Comparison of ENCODE assay signal across 10 mouse cellular contexts in genomic region chr5:92698131-92698836, GRCm38 (mm10). TPM values are rescaled to one million over a fixed set of nuclear protein-coding genes. Genes with fewer than 3 reads are reported as not detected.
DNase-seq lines count a peak whose midpoint lies in the region; ATAC-seq lines count a peak whose summit lies in the region.
"Had no signal": no experiment of that assay in that cellular context is flagged by ENCODE, and none has a peak within 500 bp of the region (broad histone marks: within the 10 kb centered on the region; RNA-seq: fewer than 3 reads in every experiment).

No protein-coding gene starts in this region.

- 0 out of 4 replicates have a peak overlapping the region, but pooled peaks of 1 of the 2 experiments have one; percentile 24 for H3K27ac ChIP-seq in heart, embryonic 14.5 days (replicated peaks in 1 of 2; ENCODE audit: control insufficient read depth in 1 of 2, insufficient read depth in 1 of 2, low read depth in 2 of 2, low read length in 2 of 2)
- peak overlapping the region; percentile 71 for H3K27ac ChIP-seq in hindbrain, embryonic 14.5 days
- H3K27ac ChIP-seq: liver, embryonic 14.5 days had no signal

- peak overlapping the region; percentile 42 for H3K9ac ChIP-seq in heart, embryonic 14.5 days (ENCODE audit: low read length)
- H3K9ac ChIP-seq in hindbrain, embryonic 14.5 days = peak overlapping the region; percentile 63
- H3K9ac ChIP-seq: liver, embryonic 14.5 days had no signal

- DNase-seq in heart, postnatal 14 days = no peak
- peak; percentile 65 for DNase-seq in embryo, embryonic 10 days (ENCODE audit: low spot score)
- DNase-seq in hindbrain, embryonic 14.5 days (ENCODE audit: low spot score) = peak; percentile 55
- DNase-seq in neural tube, embryonic 10.5 days (ENCODE audit: extremely low spot score, low spot score) = peak; percentile 47
- no peak for DNase-seq in adrenal gland, adult (ENCODE audit: inconsistent age in 2 of 2, low spot score in 1 of 2)
- no peak for DNase-seq in gastrocnemius, postnatal 10 days
- DNase-seq in urinary bladder, postnatal 25 days (ENCODE audit: low spot score) = no peak

- intact Hi-C loops in heart, postnatal 14 days (cut with DNase I) = no loop called here

- peak overlapping the region; percentile 68 for H3K4me2 ChIP-seq in heart, embryonic 14.5 days (ENCODE audit: low read length)
- peak overlapping the region; percentile 61 for H3K4me2 ChIP-seq in hindbrain, embryonic 14.5 days (replicated peaks)

- ATAC-seq in heart, embryonic 14.5 days (ENCODE audit: insufficient number of reproducible peaks, insufficient read depth, low FRiP score, low read depth) = no peak
- ATAC-seq in hindbrain, embryonic 14.5 days (ENCODE audit: low FRiP score) = peak; percentile 59

- no peaks in the 10 kb centered on the region for H3K27me3 ChIP-seq in heart, embryonic 14.5 days (ENCODE audit: control insufficient read depth, insufficient read depth, low read length)
- no peaks in the 10 kb centered on the region for H3K27me3 ChIP-seq in hindbrain, embryonic 14.5 days (ENCODE audit: control insufficient read depth, insufficient read depth, low read length)

- WGBS in heart, embryonic 14.5 days = 5% methylated on average over 15 of the region's 15 CpGs
- 1% methylated on average over 15 of the region's 15 CpGs for WGBS in hindbrain, embryonic 14.5 days

- H3K4me1 ChIP-seq in heart, embryonic 14.5 days (ENCODE audit: control insufficient read depth in 2 of 2, insufficient read depth in 2 of 2, low read length in 2 of 2) = peaks cover 6 to 29% of the 10 kb centered on the region in 2 experiments
- no peaks in the 10 kb centered on the region; the same call in 1 of the 2 replicates for H3K4me1 ChIP-seq in hindbrain, embryonic 14.5 days (replicated peaks; ENCODE audit: control insufficient read depth, insufficient read depth, low read length)

- H3K36me3 ChIP-seq in heart, embryonic 14.5 days (ENCODE audit: control insufficient read depth, insufficient read depth, low read length) = no peaks in the 10 kb centered on the region
- H3K36me3 ChIP-seq in hindbrain, embryonic 14.5 days (replicated peaks; ENCODE audit: control insufficient read depth, insufficient read depth) = no peaks in the 10 kb centered on the region

- peak overlapping the region; percentile 21 to 25 for H3K4me3 ChIP-seq in heart, embryonic 14.5 days (ENCODE audit: control insufficient read depth in 1 of 2, insufficient read depth in 1 of 2, low read depth in 1 of 2, low read length in 2 of 2)
- peak overlapping the region; percentile 20 for H3K4me3 ChIP-seq in hindbrain, embryonic 14.5 days (replicated peaks; ENCODE audit: low read length)
- H3K4me3 ChIP-seq: erythroblast, embryonic 14.5 days had no signal

- no peaks in the 10 kb centered on the region for H3K9me3 ChIP-seq in heart, embryonic 14.5 days (ENCODE audit: control insufficient read depth, low read length)
- H3K9me3 ChIP-seq in hindbrain, embryonic 14.5 days (ENCODE audit: control insufficient read depth, low read length) = no peaks in the 10 kb centered on the region

RNA-seq across cellular contexts. Expression of gene Shroom3, which starts 15.0 kb away (rescaled TPM):
- 18.5 and 21.1 TPM in 2 replicates for polyA plus RNA-seq in heart, embryonic 14.5 days (2014; fragmentation: Nextera tagmentation; extraction: Ambion mirVana)
- 10 to 100 TPM; 33.4 to 37.7 TPM for total RNA-seq in heart, postnatal 14 days (2021)
- polyA plus RNA-seq in hindbrain, embryonic 14.5 days (2014; fragmentation: Nextera tagmentation; extraction: Ambion mirVana) = 2.3 and 2.6 TPM in 2 replicates
- total RNA-seq in gastrocnemius, postnatal 10 days (2021) = 1 to 10 TPM; 1.8 to 3.2 TPM

RNA-seq across cellular contexts. Expression of gene Ccdc158, which starts 23.2 kb away (rescaled TPM):
- polyA plus RNA-seq in heart, embryonic 14.5 days (2014; fragmentation: Nextera tagmentation; extraction: Ambion mirVana) = 0.67 and 0.96 TPM in 2 replicates
- total RNA-seq in heart, postnatal 14 days (2021) = not detected
- polyA plus RNA-seq in hindbrain, embryonic 14.5 days (2014; fragmentation: Nextera tagmentation; extraction: Ambion mirVana) = 0.78 and 1.0 TPM in 2 replicates
- total RNA-seq in gastrocnemius, postnatal 10 days (2021) = not detected
- polyA plus RNA-seq: erythroblast, embryonic 14.5 days had no signal

Comparison
In these comparisons a context has a peak if more than half of its experiments do, and no peak if none do; other contexts are left out.
1. DNase-seq: peak in embryo, embryonic 10 days (single experiment), hindbrain, embryonic 14.5 days (single experiment) and neural tube, embryonic 10.5 days (single experiment); none in heart, postnatal 14 days (0 of 2), adrenal gland, adult (0 of 2), gastrocnemius, postnatal 10 days (single experiment) and urinary bladder, postnatal 25 days (single experiment).
2. RNA of gene Shroom3, which starts 15.0 kb away (total RNA-seq): 33.4 to 37.7 TPM in heart, postnatal 14 days; 1.8 to 3.2 TPM in gastrocnemius, postnatal 10 days; every median in the first group is over 4 times any median in the second.